Mouse (Mus musculus) forebrain, postnatal 0 days (tissue): ENCODE measurements at regions not wholly inside any gene's neighbourhood (a gene's known extent, or its start where the extent isn't known, plus 50 kb on each side); places are given as distances from the start of the nearest gene placed in this dataset.

Experiments used
- ATAC-seq: fragments of 200-750 bp; cut with Nextera tagmentation; 2 replicates; pipeline ENCODE4 v1.8.0; 2017; ENCODE audit warnings: mild to moderate bottlenecking, moderate library complexity
- DNase-seq: peaks from one replicate; pipeline ENCODE4 v3.0.0-alpha.2; 2015
- H3K27ac ChIP-seq: fragments of 300-500 bp; sonication (generic); 2 replicates; pipeline ENCODE4 v1.5.1; 2014; ENCODE audit warnings: low read depth, mild to moderate bottlenecking, antibody characterized with exemption, low read length, moderate library complexity, mixed read lengths
- H3K27me3 ChIP-seq: fragments of 300-500 bp; sonication (generic); 2 replicates; pipeline ENCODE4 v1.6.1; 2014; ENCODE audit warnings: mild to moderate bottlenecking, low read length, mixed read lengths; ENCODE audit not compliant: insufficient read depth
- H3K36me3 ChIP-seq: fragments of 300-500 bp; sonication (generic); 2 replicates; pipeline ENCODE4 v1.6.1; 2014; ENCODE audit warnings: mild to moderate bottlenecking, moderate library complexity; ENCODE audit not compliant: insufficient read depth
- H3K4me1 ChIP-seq: fragments of 300-500 bp; sonication (generic); 2 replicates; pipeline ENCODE4 v1.6.1; 2014; ENCODE audit warnings: antibody characterized with exemption; ENCODE audit not compliant: insufficient read depth
- H3K4me2 ChIP-seq: fragments of 300-500 bp; sonication (generic); 2 replicates; pipeline ENCODE4 v1.6.1; 2014; ENCODE audit warnings: low read depth, mild to moderate bottlenecking, moderate library complexity
- H3K4me3 ChIP-seq: fragments of 300-500 bp; sonication (generic); 2 replicates; pipeline ENCODE4 v1.5.1; 2014; ENCODE audit warnings: low read depth, low read length, mixed read lengths
- H3K9ac ChIP-seq: fragments of 300-500 bp; sonication (generic); 2 replicates; pipeline ENCODE4 v1.6.1; 2014; ENCODE audit warnings: mild to moderate bottlenecking
- H3K9me3 ChIP-seq: fragments of 300-500 bp; sonication (generic); 2 replicates; pipeline ENCODE4 v1.6.1; 2016; ENCODE audit warnings: low read length
- CTCF ChIP-seq: sonication (generic); IDR thresholded peaks from 2 replicates; pipeline ENCODE4 v1.5.1; 2016; ENCODE audit warnings: antibody characterized with exemption, control low read depth, low read depth
- WGBS: fragments of 180-500 bp; shearing (Covaris S2); extraction: QIAGEN DNeasy Blood & Tissue Kit; methylation state at CpG from one replicate; pipeline ENCODE4 v1.1.7; 2014; 5-methylcytosine and 5-hydroxymethylcytosine counted together

DNA sequence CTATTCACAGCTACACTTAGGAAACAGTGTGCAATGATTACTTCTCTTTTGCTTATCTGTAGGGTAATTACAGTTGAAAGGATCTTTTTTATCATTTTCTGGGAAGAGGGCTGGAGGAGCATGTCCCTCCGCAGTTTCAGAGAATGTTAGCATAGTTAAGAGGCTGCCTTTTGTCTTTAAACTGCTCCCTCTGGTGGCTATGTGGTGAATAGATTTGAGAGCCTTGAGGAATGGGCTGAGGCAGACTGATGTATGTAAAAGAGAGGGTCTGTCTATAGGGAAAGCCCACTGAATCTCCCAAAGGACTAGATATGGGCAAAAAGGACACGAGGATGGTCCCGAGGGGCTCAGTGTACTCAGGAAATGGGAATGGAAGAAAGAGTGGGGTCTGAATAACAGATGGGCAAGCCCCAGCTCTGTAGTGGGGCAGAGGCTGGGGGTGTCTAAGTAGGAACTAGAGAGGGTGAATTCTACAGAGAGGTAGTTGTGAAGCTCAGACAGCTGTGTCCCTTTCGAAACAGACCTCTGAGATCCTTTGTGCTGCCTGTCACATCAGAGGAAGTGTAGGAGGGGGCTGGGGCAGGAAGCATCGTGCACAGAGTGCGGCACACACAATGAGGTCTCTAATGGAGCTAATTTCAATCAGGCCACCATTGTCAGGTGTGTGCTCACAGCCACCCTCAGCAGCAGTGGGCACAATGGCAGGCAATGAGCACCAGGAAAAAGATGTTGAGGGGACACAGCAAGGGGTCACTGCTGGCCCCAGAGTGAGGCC, 104.0 kb upstream of the Gm14444 start:
- DNase-seq: peak; percentile 78
- Histone ChIP-seq H3K9ac (no peak overlapping the region), H3K4me1 (no peaks in the 10 kb centered on the region), H3K27me3 (no peaks in the 10 kb centered on the region), H3K4me3 (no peak overlapping the region), H3K9me3 (no peaks in the 10 kb centered on the region), H3K27ac (no peak overlapping the region), H3K4me2 (no peak overlapping the region), H3K36me3 (no peaks in the 10 kb centered on the region)
- TF ChIP-seq CTCF: peak; percentile 81
- WGBS: 34% methylated on average over 6 of the region's 6 CpGs
- peak; percentile 82 for ATAC-seq

- 10% methylated on average over 10 of the region's 10 CpGs for WGBS
- DNase-seq (peak; percentile 89), ATAC-seq (peak; percentile 96)
- H3K9ac ChIP-seq: peak overlapping the region; percentile 52
- peak overlapping the region; percentile 48; the same call in 1 of the 2 replicates for H3K27ac ChIP-seq
- peak overlapping the region; percentile 50 for H3K4me2 ChIP-seq
- no peaks in the 10 kb centered on the region for H3K27me3 ChIP-seq
- no peaks in the 10 kb centered on the region for H3K4me1 ChIP-seq
- peak overlapping the region; percentile 29 for H3K4me3 ChIP-seq
- no peaks in the 10 kb centered on the region for H3K36me3 ChIP-seq
- TF ChIP-seq CTCF: no peak
- no peaks in the 10 kb centered on the region for H3K9me3 ChIP-seq
Measured at GRCm38 (mm10) chr2:174917146-174917905, 92.7 kb upstream of the Gm14444 start.

DNA sequence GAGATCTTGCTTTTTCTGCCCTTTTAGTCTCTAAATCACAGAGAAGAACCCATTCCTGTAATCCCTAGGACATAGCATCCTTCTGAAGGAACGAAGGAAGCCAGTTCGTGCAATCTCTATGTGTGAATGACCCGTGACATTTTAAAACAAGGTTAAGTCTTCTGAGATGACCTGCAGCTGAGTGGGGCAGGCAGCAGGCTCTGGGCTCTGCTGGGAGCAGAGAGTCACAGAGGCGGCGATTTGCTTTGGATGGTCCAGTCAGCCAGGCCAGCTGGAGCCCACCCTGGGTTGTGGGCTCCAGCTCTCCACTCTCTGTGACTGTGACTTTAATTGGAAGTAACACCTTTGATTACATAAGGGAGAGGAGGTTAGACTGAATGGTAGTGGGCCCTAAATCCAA, 92.1 kb upstream of the Gm14444 start:
- Histone ChIP-seq H3K36me3 (no peaks in the 10 kb centered on the region), H3K27me3 (no peaks in the 10 kb centered on the region), H3K27ac (peak overlapping the region; percentile 48), H3K9ac (peak overlapping the region; percentile 52), H3K4me2 (peak overlapping the region; percentile 50), H3K4me3 (peak overlapping the region; percentile 29), H3K4me1 (no peaks in the 10 kb centered on the region), H3K9me3 (no peaks in the 10 kb centered on the region)
- DNase-seq (peak; percentile 28), ATAC-seq (peak; percentile 19)
- whole genome bisulfite sequencing: 11% methylated on average over 5 of the region's 5 CpGs
- no peak for TF ChIP-seq CTCF

DNA sequence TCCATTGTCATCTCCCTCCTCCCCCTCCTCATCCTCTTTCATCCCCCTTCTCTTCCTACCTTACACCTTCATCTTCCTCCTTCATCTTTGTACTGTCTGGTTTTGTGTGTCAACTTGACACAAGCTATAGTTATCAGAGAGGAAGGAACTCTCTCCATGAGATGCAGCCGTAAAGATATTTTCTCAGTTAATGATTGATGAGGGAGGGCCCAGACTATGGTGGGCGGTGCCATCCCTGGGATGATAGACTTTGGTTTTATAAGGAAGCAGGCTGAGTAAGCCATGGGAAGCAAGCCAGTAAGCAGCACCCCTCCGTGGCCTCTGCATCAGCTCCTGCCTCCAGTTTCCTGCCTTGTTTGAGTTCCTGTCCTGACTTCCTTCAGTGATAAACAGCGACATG, 87.8 kb upstream of the Gm14444 start:
- Histone ChIP-seq H3K36me3 (no peaks in the 10 kb centered on the region), H3K4me3 (no peak overlapping the region), H3K9ac (no peak overlapping the region), H3K27me3 (no peaks in the 10 kb centered on the region), H3K4me2 (no peak overlapping the region), H3K4me1 (no peaks in the 10 kb centered on the region), H3K27ac (no peak overlapping the region), H3K9me3 (no peaks in the 10 kb centered on the region)
- WGBS: 88% methylated on average over 4 of the region's 4 CpGs
- no peak for DNase-seq
- no peak for ATAC-seq
- no peak for TF ChIP-seq CTCF

DNA sequence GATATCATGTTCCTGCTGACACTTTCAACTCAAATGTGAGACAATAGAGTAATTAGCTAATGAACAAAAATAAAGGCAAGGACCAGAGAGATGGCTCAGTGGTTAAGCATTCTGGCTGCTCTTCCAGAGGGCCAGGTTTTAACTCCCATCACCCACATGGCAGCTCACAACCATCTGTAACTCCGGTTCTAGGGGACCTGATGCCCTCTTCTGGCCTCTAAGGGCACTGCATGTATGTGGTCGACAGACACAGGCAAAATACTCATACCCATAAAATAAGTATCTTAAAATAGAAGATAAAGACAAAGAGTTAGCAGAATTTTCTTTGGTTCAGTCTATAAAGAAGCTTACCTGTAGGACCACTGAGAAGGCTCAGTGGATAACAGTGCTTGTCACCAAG, 80.3 kb upstream of the Gm14444 start:
- Histone ChIP-seq H3K4me2 (no peak overlapping the region), H3K9me3 (no peaks in the 10 kb centered on the region), H3K27me3 (no peaks in the 10 kb centered on the region), H3K36me3 (no peaks in the 10 kb centered on the region), H3K4me1 (no peaks in the 10 kb centered on the region), H3K9ac (no peak overlapping the region), H3K4me3 (no peak overlapping the region), H3K27ac (no peak overlapping the region)
- no peak for ATAC-seq
- 68% methylated on average over 2 of the region's 2 CpGs for WGBS
- no peak for DNase-seq
- TF ChIP-seq CTCF: peak; percentile 15; the same call in 1 of the 2 replicates

DNA sequence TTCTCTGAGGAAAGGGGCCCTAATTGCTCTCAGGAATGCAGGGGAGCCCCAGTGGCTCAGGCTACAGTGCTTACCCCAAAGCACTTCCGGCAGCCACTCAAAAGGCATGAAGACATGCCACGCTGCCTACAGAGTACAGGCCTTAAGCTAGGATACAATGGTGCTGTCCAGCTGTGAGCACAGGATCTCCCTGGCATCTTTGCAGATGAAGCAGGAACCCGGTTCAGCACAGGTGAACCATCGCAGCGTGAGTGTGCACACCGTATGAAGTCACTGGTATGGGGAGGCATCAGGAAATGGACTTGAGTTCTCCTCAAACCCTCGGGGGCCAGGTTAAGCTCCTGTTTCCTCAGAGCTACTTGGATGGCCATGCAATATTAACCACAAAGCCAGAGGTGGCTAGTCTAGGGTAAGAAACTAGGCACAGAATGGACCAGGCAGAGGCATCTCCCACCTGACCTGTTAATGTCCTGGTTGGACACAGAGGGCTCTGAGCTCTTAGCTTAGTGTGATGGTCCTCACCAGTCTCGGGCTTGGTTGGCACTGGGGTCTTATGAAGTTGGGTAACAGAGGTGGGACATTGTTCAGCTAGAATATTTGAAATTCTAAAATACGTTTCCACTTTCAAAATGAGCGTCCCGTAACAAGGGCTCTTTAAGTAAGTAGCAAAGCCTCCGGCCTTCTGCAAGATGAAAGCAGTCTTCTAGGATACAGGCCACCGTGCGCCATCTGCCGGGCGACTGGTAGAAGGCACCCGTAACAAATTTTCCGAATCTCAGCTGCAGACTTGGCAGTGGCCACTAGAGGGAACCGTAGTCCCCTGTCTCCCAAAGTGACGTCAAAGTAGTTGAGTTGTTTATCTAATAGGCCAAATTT, 77.7 kb upstream of the Gm14444 start:
- ATAC-seq (peak; percentile 83), DNase-seq (peak; percentile 96)
- Histone ChIP-seq H3K4me3 (no peak overlapping the region), H3K4me2 (no peak overlapping the region), H3K9me3 (no peaks in the 10 kb centered on the region), H3K27ac (no peak overlapping the region), H3K36me3 (no peaks in the 10 kb centered on the region), H3K4me1 (no peaks in the 10 kb centered on the region), H3K9ac (no peak overlapping the region), H3K27me3 (no peaks in the 10 kb centered on the region)
- TF ChIP-seq CTCF: peak; percentile 98
- 34% methylated on average over 20 of the region's 20 CpGs for WGBS

GRCm38 (mm10) chr2:174933013-174933353, 77.1 kb upstream of the Gm14444 start:
- H3K9me3 ChIP-seq: no peaks in the 10 kb centered on the region
- no peak overlapping the region for H3K27ac ChIP-seq
- no peak overlapping the region for H3K4me2 ChIP-seq
- H3K36me3 ChIP-seq: no peaks in the 10 kb centered on the region
- H3K9ac ChIP-seq: no peak overlapping the region
- no peak overlapping the region for H3K4me3 ChIP-seq
- 17% methylated on average over 6 of the region's 6 CpGs for whole genome bisulfite sequencing
- DNase-seq (no peak), ATAC-seq (peak; percentile 48)
- H3K27me3 ChIP-seq: no peaks in the 10 kb centered on the region
- H3K4me1 ChIP-seq: no peaks in the 10 kb centered on the region
- TF ChIP-seq CTCF: no peak
